ENCODE assay signal across 8 mouse cellular contexts in genomic region chr10:14211926-14212325, GRCm38 (mm10).
A peak's percentile ranks its signal among the peaks of the same experiment; 100 is the strongest.
DNase-seq lines count a peak whose midpoint lies in the region; ATAC-seq lines count a peak whose summit lies in the region.

No protein-coding gene starts in this region.

- 18% methylated on average over 6 of the region's 6 CpGs for WGBS in heart, embryonic 16.5 days
- WGBS in midbrain, embryonic 15.5 days: 79% methylated on average over 6 of the region's 6 CpGs
- WGBS in hindbrain, embryonic 10.5 days: 80% methylated on average over 6 of the region's 6 CpGs

- DNase-seq in heart, adult 18-20 months: peak; percentile 44 to 50
- no peak for DNase-seq in heart, adult 8-10 months (ENCODE audit: low spot score)
- peak; percentile 38 for DNase-seq in adipocyte (ENCODE audit: low spot score)
- DNase-seq in lung, postnatal 10 days: peak; percentile 74
- no peak for DNase-seq in spleen, postnatal 4 days (ENCODE audit: low spot score in 2 of 2)
- no peak for DNase-seq in hindbrain, embryonic 10.5 days (ENCODE audit: low spot score)

- H3K9ac ChIP-seq in heart, embryonic 16.5 days (ENCODE audit: low read length): no peak overlapping the region
- no peak overlapping the region for H3K9ac ChIP-seq in midbrain, embryonic 15.5 days

- H3K4me1 ChIP-seq in heart, embryonic 16.5 days (ENCODE audit: control insufficient read depth, insufficient read depth, low read length): 0 out of 2 replicates have a peak, but pooled peaks cover 3% of the 10 kb centered on the region
- no peaks in the 10 kb centered on the region for H3K4me1 ChIP-seq in midbrain, embryonic 15.5 days
- no peaks in the 10 kb centered on the region for H3K4me1 ChIP-seq in hindbrain, embryonic 10.5 days (replicated peaks)

- H3K27me3 ChIP-seq in heart, embryonic 16.5 days (ENCODE audit: control insufficient read depth, insufficient read depth, low read length): no peaks in the 10 kb centered on the region
- no peaks in the 10 kb centered on the region for H3K27me3 ChIP-seq in midbrain, embryonic 15.5 days (replicated peaks)
- no peaks in the 10 kb centered on the region for H3K27me3 ChIP-seq in hindbrain, embryonic 10.5 days (ENCODE audit: insufficient read depth, poor library complexity, severe bottlenecking)

- H3K9me3 ChIP-seq in heart, embryonic 16.5 days (replicated peaks; ENCODE audit: control insufficient read depth, low read length): no peaks in the 10 kb centered on the region
- H3K9me3 ChIP-seq in midbrain, embryonic 15.5 days: no peaks in the 10 kb centered on the region
- H3K9me3 ChIP-seq in hindbrain, embryonic 10.5 days: peaks cover 2% of the 10 kb centered on the region; the same call in 1 of the 2 replicates

- 0 out of 2 replicates have a peak, but pooled peaks have one; percentile 40 for ATAC-seq in heart, embryonic 16.5 days (replicated peaks; ENCODE audit: extremely low read depth, insufficient read depth, low FRiP score)
- no peak for ATAC-seq in midbrain, embryonic 15.5 days (replicated peaks)

- no peak overlapping the region for H3K4me3 ChIP-seq in heart, embryonic 16.5 days (ENCODE audit: low read length)
- H3K4me3 ChIP-seq in midbrain, embryonic 15.5 days: no peak overlapping the region
- no peak overlapping the region for H3K4me3 ChIP-seq in hindbrain, embryonic 10.5 days

- H3K27ac ChIP-seq in heart, embryonic 16.5 days (ENCODE audit: low read length): no peak overlapping the region
- H3K27ac ChIP-seq in midbrain, embryonic 15.5 days: no peak overlapping the region
- H3K27ac ChIP-seq in hindbrain, embryonic 10.5 days: no peak overlapping the region

- no peak overlapping the region for H3K4me2 ChIP-seq in heart, embryonic 16.5 days (ENCODE audit: low read depth, low read length)
- no peak overlapping the region for H3K4me2 ChIP-seq in midbrain, embryonic 15.5 days

- H3K36me3 ChIP-seq in heart, embryonic 16.5 days (ENCODE audit: control insufficient read depth, insufficient read depth): no peaks in the 10 kb centered on the region
- H3K36me3 ChIP-seq in midbrain, embryonic 15.5 days (replicated peaks): no peaks in the 10 kb centered on the region
- H3K36me3 ChIP-seq in hindbrain, embryonic 10.5 days: no peaks in the 10 kb centered on the region

Comparison
In these comparisons a context has a peak if more than half of its experiments do, and no peak if none do; other contexts are left out.
1. DNase-seq: peak in heart, adult 18-20 months (2 of 2), adipocyte (single experiment) and lung, postnatal 10 days (single experiment); none in heart, adult 8-10 months (single experiment), spleen, postnatal 4 days (0 of 2) and hindbrain, embryonic 10.5 days (single experiment).